In the genomic region with DNA sequence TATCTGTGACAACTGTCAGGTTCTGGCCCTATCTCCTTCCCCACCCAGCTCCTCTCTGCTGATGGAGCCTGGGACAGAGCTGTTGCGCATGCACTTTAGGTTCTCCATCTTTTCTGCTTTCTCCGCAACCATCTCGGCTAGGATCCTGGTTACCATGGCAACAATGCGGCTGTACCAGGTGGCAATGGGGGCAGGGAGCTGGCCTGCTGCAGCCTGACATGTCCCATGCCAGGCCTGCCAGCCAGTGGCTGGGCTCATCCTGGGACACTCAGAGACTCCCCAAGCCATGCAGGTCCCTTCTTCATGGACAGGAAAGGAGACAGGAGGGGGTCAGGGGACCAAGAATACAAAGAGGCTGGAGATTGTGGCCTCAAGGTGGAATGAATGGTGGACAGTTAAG, we compare ENCODE assay signal across 7 mouse cellular contexts. TPM values are rescaled to one million over a fixed set of nuclear protein-coding genes. Genes with fewer than 3 reads are reported as not detected.
DNase-seq lines count a peak whose midpoint lies in the region; ATAC-seq lines count a peak whose summit lies in the region.

No protein-coding gene starts in this region.

- H3K9me3 ChIP-seq in forebrain, embryonic 14.5 days (replicated peaks; ENCODE audit: control insufficient read depth, low read length), result no peaks in the 10 kb centered on the region
- no peaks in the 10 kb centered on the region for H3K9me3 ChIP-seq in neural tube, embryonic 14.5 days (ENCODE audit: control insufficient read depth, low read length)

- peaks cover 47% of the 10 kb centered on the region for H3K36me3 ChIP-seq in forebrain, embryonic 14.5 days (ENCODE audit: control insufficient read depth, insufficient read depth, low read length)
- H3K36me3 ChIP-seq in neural tube, embryonic 14.5 days (ENCODE audit: control insufficient read depth, insufficient read depth, low read length), result peaks cover 42% of the 10 kb centered on the region

- peak overlapping the region; percentile 21; the same call in 1 of the 2 replicates for H3K4me2 ChIP-seq in forebrain, embryonic 14.5 days (ENCODE audit: low read length)
- no peak overlapping the region for H3K4me2 ChIP-seq in neural tube, embryonic 14.5 days (ENCODE audit: low read depth, low read length)

- WGBS in forebrain, embryonic 14.5 days, result 13% methylated on average over 4 of the region's 4 CpGs
- 5% methylated on average over 4 of the region's 4 CpGs for WGBS in neural tube, embryonic 14.5 days

- H3K27ac ChIP-seq in forebrain, embryonic 14.5 days (ENCODE audit: low read depth, low read length), result peak overlapping the region; percentile 78
- peak overlapping the region; percentile 60; the same call in 1 of the 2 replicates for H3K27ac ChIP-seq in neural tube, embryonic 14.5 days (ENCODE audit: low read depth, low read length)

- H3K4me1 ChIP-seq in forebrain, embryonic 14.5 days (ENCODE audit: control insufficient read depth, insufficient read depth, low read length), result peaks cover 27% of the 10 kb centered on the region
- H3K4me1 ChIP-seq in neural tube, embryonic 14.5 days (ENCODE audit: control insufficient read depth, insufficient read depth, low read length), result peaks cover 28% of the 10 kb centered on the region

- H3K9ac ChIP-seq in forebrain, embryonic 14.5 days (ENCODE audit: low read length), result peak overlapping the region; percentile 40
- H3K9ac ChIP-seq in neural tube, embryonic 14.5 days (replicated peaks; ENCODE audit: low read depth, low read length), result no peak overlapping the region

- no peak overlapping the region for H3K4me3 ChIP-seq in forebrain, embryonic 14.5 days (ENCODE audit: low read depth, low read length)
- H3K4me3 ChIP-seq in neural tube, embryonic 14.5 days (ENCODE audit: low read depth, low read length), result no peak overlapping the region

- no peaks in the 10 kb centered on the region for H3K27me3 ChIP-seq in forebrain, embryonic 14.5 days (replicated peaks; ENCODE audit: control insufficient read depth, insufficient read depth, low read length)
- H3K27me3 ChIP-seq in neural tube, embryonic 14.5 days (ENCODE audit: control insufficient read depth, insufficient read depth, low read length), result no peaks in the 10 kb centered on the region

- ATAC-seq in forebrain, embryonic 14.5 days, result 0 out of 2 replicates have a peak, but pooled peaks have one; percentile 4
- no peak for ATAC-seq in neural tube, embryonic 14.5 days (ENCODE audit: low read depth)

- peak; percentile 98 for DNase-seq in cerebellum, adult 9-11 months
- DNase-seq in forebrain, embryonic 14.5 days (ENCODE audit: low spot score), result peak; percentile 91
- peak; percentile 81 to 86 for DNase-seq in left cerebral cortex, adult 18-20 months (ENCODE audit: low spot score in 2 of 2)
- DNase-seq in kidney, postnatal 25 days, result no peak
- no peak for DNase-seq in adrenal gland, adult 2 months
- no peak for DNase-seq in adrenal gland, adult (ENCODE audit: inconsistent age in 2 of 2, low spot score in 1 of 2)

RNA-seq across cellular contexts. Expression of a gene that starts 0.7 kb away (rescaled TPM):
- 5.3 TPM in 2 replicates for polyA plus RNA-seq in forebrain, embryonic 14.5 days (2014; fragmentation: Nextera tagmentation; extraction: Ambion mirVana)
- 1 to 10 TPM; 5.0 to 5.6 TPM for total RNA-seq in left cerebral cortex, adult 18-20 months (2021)
- 3.3 and 5.2 TPM in 2 replicates for polyA plus RNA-seq in neural tube, embryonic 14.5 days (2014; fragmentation: Nextera tagmentation; extraction: Ambion mirVana)
- under 1 TPM in 1 of 2 experiments, not detected in 1; 0.75 TPM for total RNA-seq in adrenal gland, adult 2 months (2021)
- polyA plus RNA-seq in adrenal gland, adult 2 months (2012; rRNA removed), result 0.91 and 2.4 TPM in 2 replicates

RNA-seq across cellular contexts. Expression of a gene that starts 3.3 kb away (rescaled TPM):
- 49.3 and 50.5 TPM in 2 replicates for polyA plus RNA-seq in forebrain, embryonic 14.5 days (2014; fragmentation: Nextera tagmentation; extraction: Ambion mirVana)
- 10 to 100 TPM; 76.7 to 77.9 TPM for total RNA-seq in left cerebral cortex, adult 18-20 months (2021)
- polyA plus RNA-seq in neural tube, embryonic 14.5 days (2014; fragmentation: Nextera tagmentation; extraction: Ambion mirVana), result 26.9 and 33.4 TPM in 2 replicates
- 10 to 100 TPM; 51.2 to 61.7 TPM for total RNA-seq in adrenal gland, adult 2 months (2021)
- polyA plus RNA-seq in adrenal gland, adult 2 months (2012; rRNA removed), result 171 and 179 TPM in 2 replicates

RNA-seq across cellular contexts. Expression of a gene that starts 31.8 kb away (rescaled TPM):
- 147 and 154 TPM in 2 replicates for polyA plus RNA-seq in forebrain, embryonic 14.5 days (2014; fragmentation: Nextera tagmentation; extraction: Ambion mirVana)
- 100 to 1,000 TPM; 206 to 210 TPM for total RNA-seq in left cerebral cortex, adult 18-20 months (2021)
- polyA plus RNA-seq in neural tube, embryonic 14.5 days (2014; fragmentation: Nextera tagmentation; extraction: Ambion mirVana), result 153 and 162 TPM in 2 replicates
- total RNA-seq in adrenal gland, adult 2 months (2021), result 100 to 1,000 TPM in 1 of 2 experiments, 10 to 100 TPM in 1; 77.9 to 101 TPM
- polyA plus RNA-seq in adrenal gland, adult 2 months (2012; rRNA removed), result 516 and 555 TPM in 2 replicates

RNA-seq across cellular contexts. Expression of a gene that starts 31.9 kb away (rescaled TPM):
- 13.0 and 24.0 TPM in 2 replicates for polyA plus RNA-seq in forebrain, embryonic 14.5 days (2014; fragmentation: Nextera tagmentation; extraction: Ambion mirVana)
- total RNA-seq in left cerebral cortex, adult 18-20 months (2021), result 10 to 100 TPM; 15.1 to 15.5 TPM
- 19.5 and 24.9 TPM in 2 replicates for polyA plus RNA-seq in neural tube, embryonic 14.5 days (2014; fragmentation: Nextera tagmentation; extraction: Ambion mirVana)
- 1 to 10 TPM; 8.3 to 9.1 TPM for total RNA-seq in adrenal gland, adult 2 months (2021)
- 28.6 and 30.9 TPM in 2 replicates for polyA plus RNA-seq in adrenal gland, adult 2 months (2012; rRNA removed)

RNA-seq across cellular contexts. Expression of a gene that starts 35.7 kb away (rescaled TPM):
- polyA plus RNA-seq in forebrain, embryonic 14.5 days (2014; fragmentation: Nextera tagmentation; extraction: Ambion mirVana), result 20.8 and 22.1 TPM in 2 replicates
- total RNA-seq in left cerebral cortex, adult 18-20 months (2021), result 100 to 1,000 TPM; 284 to 289 TPM
- polyA plus RNA-seq in neural tube, embryonic 14.5 days (2014; fragmentation: Nextera tagmentation; extraction: Ambion mirVana), result 21.9 and 28.1 TPM in 2 replicates
- 1 to 10 TPM; 5.1 to 8.5 TPM for total RNA-seq in adrenal gland, adult 2 months (2021)
- 10.3 and 16.3 TPM in 2 replicates for polyA plus RNA-seq in adrenal gland, adult 2 months (2012; rRNA removed)

Comparison
In these comparisons a context has a peak if more than half of its experiments do, and no peak if none do; other contexts are left out.
1. DNase-seq: peak in cerebellum, adult 9-11 months (single experiment), forebrain, embryonic 14.5 days (single experiment) and left cerebral cortex, adult 18-20 months (2 of 2); none in kidney, postnatal 25 days (0 of 2), adrenal gland, adult 2 months (single experiment) and adrenal gland, adult (0 of 2).